Mouse (Mus musculus): Measurements from ENCODE around the gene Itpkc. TPM values are rescaled to one million over a fixed set of nuclear protein-coding genes. Genes with fewer than 3 reads are reported as not detected.
A peak's percentile ranks its signal among the peaks of the same experiment; 100 is the strongest.
"Not testable (repeated sequence)": the region's sequence is repeated elsewhere in the genome, so short reads cannot be mapped to it uniquely, and the experiment has no call there.

Itpkc gene
- polyA plus RNA-seq, 1 experiment from 2014 or later = 7.1 TPM

- H3K9ac ChIP-seq (replicated peaks) = peak within 1 kb of the TSS; percentile 94
- no peaks in the 10 kb centered on the region for H3K9me3 ChIP-seq
- peak; percentile 67 for ATAC-seq (replicated peaks)
- H3K4me3 ChIP-seq = peak within 1 kb of the TSS; percentile 82
- peak within 1 kb of the TSS; percentile 95 for H3K27ac ChIP-seq (replicated peaks)
- H3K36me3 ChIP-seq = peaks cover 15% of the 10 kb centered on the region
- H3K4me2 ChIP-seq (replicated peaks) = peak within 1 kb of the TSS; percentile 77
- WGBS = 0% methylated on average over 44 of the region's 47 CpGs
- no peaks in the 10 kb centered on the region for H3K27me3 ChIP-seq
- peaks cover 49% of the 10 kb centered on the region for H3K4me1 ChIP-seq
Measured at GRCm38 (mm10) chr7:27258205-27258899, 29.9 kb upstream of the Itpkc start, which contains the start of gene Numbl. Gene Numbl, plus strand, starts transcription at chr7:27258433.

- Histone ChIP-seq H3K4me2 (replicated peaks) (peak overlapping the region; percentile 77), H3K9me3 (no peaks in the 10 kb centered on the region), H3K9ac (replicated peaks) (no peak overlapping the region), H3K27ac (replicated peaks) (peak overlapping the region; percentile 95), H3K36me3 (peaks cover 11% of the 10 kb centered on the region), H3K27me3 (no peaks in the 10 kb centered on the region), H3K4me1 (peaks cover 49% of the 10 kb centered on the region), H3K4me3 (peak overlapping the region; percentile 82)
- 0% methylated on average over 5 of the region's 6 CpGs for WGBS
- peak; percentile 41 for ATAC-seq (replicated peaks)
Measured at GRCm38 (mm10) chr7:27257852-27258204, 29.4 kb upstream of the Itpkc start.

GRCm38 (mm10) chr7:27257046-27257851 is 28.8 kb upstream of the Itpkc start:
- peaks cover 49% of the 10 kb centered on the region for H3K4me1 ChIP-seq
- WGBS = 4% methylated on average over 27 of the region's 27 CpGs
- peak overlapping the region; percentile 82 for H3K4me3 ChIP-seq
- H3K9me3 ChIP-seq = no peaks in the 10 kb centered on the region
- H3K27me3 ChIP-seq = no peaks in the 10 kb centered on the region
- H3K9ac ChIP-seq (replicated peaks) = no peak overlapping the region; the same call in 1 of the 2 replicates
- peak; percentile 35 for ATAC-seq (replicated peaks)
- H3K4me2 ChIP-seq (replicated peaks) = peak overlapping the region; percentile 77
- peak overlapping the region; percentile 95 for H3K27ac ChIP-seq (replicated peaks)
- peaks cover 6% of the 10 kb centered on the region for H3K36me3 ChIP-seq

- Histone ChIP-seq H3K27ac (replicated peaks) (no peak overlapping the region), H3K4me1 (peaks cover 34% of the 10 kb centered on the region), H3K9ac (replicated peaks) (no peak overlapping the region), H3K4me3 (no peak overlapping the region), H3K9me3 (no peaks in the 10 kb centered on the region), H3K36me3 (peaks cover 11% of the 10 kb centered on the region), H3K4me2 (replicated peaks) (no peak overlapping the region), H3K27me3 (no peaks in the 10 kb centered on the region)
- 80% methylated on average over 3 of the region's 3 CpGs for WGBS
- no peak for ATAC-seq (replicated peaks)
Measured at GRCm38 (mm10) chr7:27255721-27256120, 27.3 kb upstream of the Itpkc start.

GRCm38 (mm10) chr7:27251946-27252345 is 23.5 kb upstream of the Itpkc start:
- 89% methylated on average over 6 of the region's 6 CpGs for WGBS
- Histone ChIP-seq H3K9ac (replicated peaks) (no peak overlapping the region), H3K4me3 (no peak overlapping the region), H3K27me3 (no peaks in the 10 kb centered on the region), H3K27ac (replicated peaks) (no peak overlapping the region), H3K4me2 (replicated peaks) (no peak overlapping the region), H3K9me3 (no peaks in the 10 kb centered on the region), H3K36me3 (peaks cover 20% of the 10 kb centered on the region), H3K4me1 (peaks cover 7% of the 10 kb centered on the region)
- no peak for ATAC-seq (replicated peaks)

- Histone ChIP-seq H3K27ac (replicated peaks) (no peak overlapping the region), H3K4me3 (no peak overlapping the region), H3K4me1 (no peaks in the 10 kb centered on the region), H3K9ac (replicated peaks) (no peak overlapping the region), H3K27me3 (no peaks in the 10 kb centered on the region), H3K4me2 (replicated peaks) (no peak overlapping the region), H3K9me3 (no peaks in the 10 kb centered on the region), H3K36me3 (peaks cover 31% of the 10 kb centered on the region)
- no peak for ATAC-seq (replicated peaks)
- 84% methylated on average over 5 of the region's 5 CpGs for WGBS
Measured at GRCm38 (mm10) chr7:27249928-27250327, 21.5 kb upstream of the Itpkc start.

GRCm38 (mm10) chr7:27249146-27249545 is 20.7 kb upstream of the Itpkc start:
- H3K4me2 ChIP-seq (replicated peaks) = no peak overlapping the region
- no peak for ATAC-seq (replicated peaks)
- H3K27ac ChIP-seq (replicated peaks) = no peak overlapping the region
- no peaks in the 10 kb centered on the region for H3K27me3 ChIP-seq
- no peak overlapping the region for H3K9ac ChIP-seq (replicated peaks)
- H3K4me3 ChIP-seq = no peak overlapping the region
- H3K9me3 ChIP-seq = no peaks in the 10 kb centered on the region
- 86% methylated on average over 2 of the region's 2 CpGs for WGBS
- no peaks in the 10 kb centered on the region for H3K4me1 ChIP-seq
- peaks cover 31% of the 10 kb centered on the region for H3K36me3 ChIP-seq

GRCm38 (mm10) chr7:27244088-27244487 is 15.6 kb upstream of the Itpkc start:
- H3K27me3 ChIP-seq; H3K4me2 ChIP-seq (replicated peaks); H3K27ac ChIP-seq (replicated peaks); ATAC-seq (replicated peaks); H3K4me1 ChIP-seq; H3K9me3 ChIP-seq; H3K4me3 ChIP-seq; H3K9ac ChIP-seq (replicated peaks): not testable (repeated sequence)
- peaks cover 46% of the 10 kb centered on the region for H3K36me3 ChIP-seq
- 82% methylated on average over 2 of the region's 2 CpGs for WGBS

GRCm38 (mm10) chr7:27243211-27243610 is 14.8 kb upstream of the Itpkc start:
- Histone ChIP-seq H3K36me3 (peaks cover 46% of the 10 kb centered on the region), H3K27ac (replicated peaks) (no peak overlapping the region), H3K4me2 (replicated peaks) (no peak overlapping the region), H3K4me3 (no peak overlapping the region), H3K9me3 (no peaks in the 10 kb centered on the region), H3K27me3 (no peaks in the 10 kb centered on the region), H3K4me1 (no peaks in the 10 kb centered on the region), H3K9ac (replicated peaks) (no peak overlapping the region)
- no peak for ATAC-seq (replicated peaks)
- WGBS = 74% methylated on average over 8 of the region's 8 CpGs

- Histone ChIP-seq H3K4me2 (replicated peaks) (no peak overlapping the region), H3K4me3 (no peak overlapping the region), H3K4me1 (peaks cover 9% of the 10 kb centered on the region), H3K27ac (replicated peaks) (no peak overlapping the region), H3K36me3 (peaks cover 32% of the 10 kb centered on the region), H3K27me3 (no peaks in the 10 kb centered on the region), H3K9me3 (no peaks in the 10 kb centered on the region), H3K9ac (replicated peaks) (no peak overlapping the region)
- ATAC-seq (replicated peaks) = no peak
- 91% methylated on average over 5 of the region's 5 CpGs for WGBS
Measured at GRCm38 (mm10) chr7:27238568-27238967, 10.1 kb upstream of the Itpkc start.

GRCm38 (mm10) chr7:27237527-27237926 is 9.1 kb upstream of the Itpkc start:
- no peak overlapping the region for H3K27ac ChIP-seq (replicated peaks)
- peaks cover 26% of the 10 kb centered on the region for H3K36me3 ChIP-seq
- no peak overlapping the region for H3K9ac ChIP-seq (replicated peaks)
- H3K4me3 ChIP-seq = no peak overlapping the region
- ATAC-seq (replicated peaks) = no peak
- no peak overlapping the region for H3K4me2 ChIP-seq (replicated peaks)
- H3K27me3 ChIP-seq = no peaks in the 10 kb centered on the region
- no peaks in the 10 kb centered on the region for H3K9me3 ChIP-seq
- WGBS = 87% methylated on average over 2 of the region's 2 CpGs
- H3K4me1 ChIP-seq = peaks cover 12% of the 10 kb centered on the region

GRCm38 (mm10) chr7:27235726-27236125 is 7.3 kb upstream of the Itpkc start:
- ATAC-seq (replicated peaks) = no peak
- H3K36me3 ChIP-seq = peaks cover 15% of the 10 kb centered on the region
- peaks cover 12% of the 10 kb centered on the region for H3K4me1 ChIP-seq
- 90% methylated on average over 2 of the region's 2 CpGs for WGBS
- H3K9ac ChIP-seq (replicated peaks) = no peak overlapping the region
- no peak overlapping the region for H3K27ac ChIP-seq (replicated peaks)
- H3K4me3 ChIP-seq = no peak overlapping the region
- no peak overlapping the region for H3K4me2 ChIP-seq (replicated peaks)
- H3K9me3 ChIP-seq = no peaks in the 10 kb centered on the region
- no peaks in the 10 kb centered on the region for H3K27me3 ChIP-seq

All from forebrain, embryonic 15.5 days (tissue).